Mouse (Mus musculus) heart, postnatal 4 days (tissue): ENCODE results near the gene Tmprss4. TPM values are rescaled to one million over a fixed set of nuclear protein-coding genes. Genes with fewer than 3 reads are reported as not detected.

ENCODE experiments used
- DNase-seq: peaks from one replicate; pipeline ENCODE4 v3.0.0; 2021
- total RNA-seq, 2 experiments: library from RNA; stranded (reverse); gene quantifications; 2 replicates each; pipeline ENCODE4 v1.2.3; 2021

Gene Tmprss4
- total RNA-seq, 2 experiments from 2014 or later: not detected

DNA sequence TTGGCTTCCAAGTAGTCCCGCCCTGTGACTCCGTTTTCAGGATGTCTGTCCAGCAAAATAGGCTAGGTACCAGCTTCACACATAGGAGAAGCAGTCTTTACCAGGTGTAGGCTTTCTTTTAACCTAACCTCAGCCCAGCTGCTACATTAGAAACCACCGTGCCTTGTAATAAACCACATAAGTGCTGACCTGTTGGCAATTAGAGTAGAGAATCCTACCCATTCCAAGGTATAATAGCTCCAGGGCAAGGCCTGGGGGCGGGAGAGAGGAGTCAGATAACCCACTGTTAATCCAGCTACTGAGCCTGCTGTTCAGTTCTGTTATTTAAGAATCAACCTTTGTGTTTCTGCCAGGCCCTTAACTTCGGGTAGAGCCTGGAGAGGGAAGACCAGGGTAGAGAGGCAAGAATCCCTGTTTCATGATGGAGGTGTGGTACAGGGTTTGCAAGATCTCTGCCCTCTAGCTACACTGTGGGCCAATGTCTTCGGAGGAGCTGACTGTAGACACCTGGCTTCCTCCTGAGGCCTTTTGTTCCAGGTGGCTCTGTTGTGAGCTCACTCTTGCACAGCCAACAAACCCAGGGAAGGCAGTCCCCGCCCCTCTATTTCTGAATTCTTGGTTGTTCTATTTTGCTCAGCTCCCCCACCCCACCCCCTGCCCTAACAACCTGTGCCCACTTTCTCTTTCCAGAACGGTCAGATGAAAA is 7.6 kb downstream of the Tmprss4 start:
- DNase-seq: no peak

- DNase-seq: no peak
These were observed 8.4 kb downstream of the Tmprss4 start for GRCm38 (mm10) chr9:45195468-45195867.

GRCm38 (mm10) chr9:45189661-45190174 is 14.2 kb downstream of the Tmprss4 start:
- no peak for DNase-seq

GRCm38 (mm10) chr9:45188570-45189563 is 15.0 kb downstream of the Tmprss4 start:
- DNase-seq: no peak

GRCm38 (mm10) chr9:45185250-45185649 is 18.6 kb downstream of the Tmprss4 start:
- DNase-seq: no peak

GRCm38 (mm10) chr9:45183266-45183665 is 20.6 kb downstream of the Tmprss4 start:
- DNase-seq: no peak

DNA sequence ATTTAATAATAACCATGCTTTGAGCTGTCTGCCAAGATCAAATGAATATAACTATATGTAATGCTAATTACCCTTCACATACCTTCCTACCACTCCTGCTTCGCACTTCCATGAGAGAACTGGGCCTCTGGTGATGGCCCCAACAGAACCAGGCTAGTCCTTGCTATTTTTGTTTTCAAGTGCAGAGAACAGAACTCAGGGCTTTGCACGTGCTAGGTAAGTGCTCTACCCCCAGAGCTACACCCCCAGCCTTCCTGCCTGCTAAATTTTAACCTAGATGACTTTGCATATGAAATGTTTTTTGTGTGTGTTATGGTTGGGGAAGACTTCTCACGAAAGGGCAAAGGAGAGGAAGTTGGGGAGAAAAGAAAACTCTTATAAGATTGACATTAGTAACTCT is 21.4 kb downstream of the Tmprss4 start:
- no peak for DNase-seq

- DNase-seq: no peak
These were observed 22.1 kb downstream of the Tmprss4 start, which contains the start of gene BC049352 for GRCm38 (mm10) chr9:45181770-45182169. Gene BC049352, plus strand, starts transcription at chr9:45182007.

- DNase-seq: no peak
These were observed 24.6 kb downstream of the Tmprss4 start for GRCm38 (mm10) chr9:45179282-45179681.

- DNase-seq: no peak
These were observed 30.4 kb downstream of the Tmprss4 start for GRCm38 (mm10) chr9:45173475-45173874.

DNA sequence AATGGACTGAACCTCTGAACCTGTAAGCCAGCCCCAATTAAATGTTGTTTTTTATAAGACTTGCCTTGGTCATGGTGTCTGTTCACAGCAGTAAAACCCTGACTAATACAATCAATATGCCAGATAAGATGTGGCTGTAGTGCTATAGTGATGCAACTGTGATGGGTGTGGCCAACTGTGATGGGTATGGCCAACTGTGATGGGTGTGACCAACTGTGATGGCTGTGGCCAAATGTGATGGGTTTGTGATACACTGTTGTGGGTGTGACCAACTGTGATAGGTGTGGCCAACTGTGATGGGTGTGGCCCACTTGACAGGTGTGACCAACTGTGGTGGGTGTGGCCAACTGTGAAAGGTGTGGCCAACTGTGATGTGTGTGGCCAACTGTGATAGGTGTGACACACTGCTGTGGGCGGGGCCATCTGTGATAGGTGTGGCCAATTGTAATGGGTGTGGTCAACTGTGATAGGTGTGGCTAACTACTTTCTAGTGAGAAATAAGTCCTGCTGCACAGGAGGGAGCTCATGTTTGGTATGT is 32.8 kb downstream of the Tmprss4 start:
- DNase-seq: no peak

GRCm38 (mm10) chr9:45170150-45170549 is 33.7 kb downstream of the Tmprss4 start:
- no peak for DNase-seq

- DNase-seq: no peak
These were observed 36.0 kb downstream of the Tmprss4 start for GRCm38 (mm10) chr9:45167903-45168302.

DNA sequence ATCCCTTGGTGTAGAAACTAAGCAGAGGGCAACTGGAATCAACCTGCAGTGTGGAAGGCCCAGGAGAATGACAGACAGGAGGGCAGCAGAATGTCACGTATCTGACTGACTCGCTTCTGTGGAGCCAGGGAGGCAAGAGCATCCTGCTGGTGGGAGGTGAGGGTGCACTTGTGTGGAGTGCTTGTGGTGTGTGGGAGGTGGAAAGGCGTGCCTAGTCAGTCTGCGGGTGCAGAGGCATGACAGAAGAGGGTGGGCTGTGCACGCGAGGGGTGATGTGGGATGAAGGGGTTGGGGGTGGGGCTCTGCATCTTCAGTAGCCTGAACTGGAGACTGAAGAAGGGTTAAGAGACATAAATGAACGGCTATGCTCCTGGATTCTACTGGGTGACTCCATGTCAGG is 50.5 kb downstream of the Tmprss4 start:
- DNase-seq: no peak

DNA sequence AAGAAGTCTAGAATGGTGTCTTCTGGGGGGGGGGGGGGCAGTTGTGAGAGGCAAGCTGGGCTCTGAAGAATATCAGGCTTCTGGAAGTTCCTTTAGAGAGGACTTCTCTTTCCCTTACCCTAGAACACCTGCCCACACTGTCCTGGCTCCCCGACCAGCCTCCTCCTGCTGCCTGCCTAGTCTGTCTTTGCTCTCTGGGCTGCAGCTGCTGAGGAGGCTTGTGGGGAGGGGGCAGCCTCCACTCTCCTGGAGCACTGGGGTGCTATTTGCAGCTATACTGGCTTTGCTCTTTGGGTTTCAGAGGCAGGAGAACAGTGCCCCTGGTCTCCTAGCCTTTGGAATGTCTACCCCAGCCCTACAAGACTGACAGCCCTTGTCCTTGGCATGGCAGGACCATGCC is 53.0 kb downstream of the Tmprss4 start:
- DNase-seq: no peak

DNA sequence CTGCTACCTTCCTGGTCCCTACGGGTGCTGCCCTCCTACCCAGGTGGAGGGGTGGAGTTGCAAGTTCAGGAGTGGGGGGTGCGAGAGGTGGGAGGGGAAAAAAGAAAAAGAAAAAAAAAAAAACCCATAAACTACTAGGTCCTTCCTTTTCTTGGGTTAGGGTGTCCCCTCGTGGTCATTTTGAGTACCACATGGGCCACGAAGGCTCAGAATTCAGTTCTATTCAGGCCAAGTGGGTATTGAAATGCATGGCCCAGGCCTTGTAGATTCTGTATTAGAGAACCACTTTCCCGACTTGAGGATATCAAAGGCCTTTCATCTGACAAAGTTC is 57.7 kb downstream of the Tmprss4 start:
- DNase-seq: peak; percentile 82

DNA sequence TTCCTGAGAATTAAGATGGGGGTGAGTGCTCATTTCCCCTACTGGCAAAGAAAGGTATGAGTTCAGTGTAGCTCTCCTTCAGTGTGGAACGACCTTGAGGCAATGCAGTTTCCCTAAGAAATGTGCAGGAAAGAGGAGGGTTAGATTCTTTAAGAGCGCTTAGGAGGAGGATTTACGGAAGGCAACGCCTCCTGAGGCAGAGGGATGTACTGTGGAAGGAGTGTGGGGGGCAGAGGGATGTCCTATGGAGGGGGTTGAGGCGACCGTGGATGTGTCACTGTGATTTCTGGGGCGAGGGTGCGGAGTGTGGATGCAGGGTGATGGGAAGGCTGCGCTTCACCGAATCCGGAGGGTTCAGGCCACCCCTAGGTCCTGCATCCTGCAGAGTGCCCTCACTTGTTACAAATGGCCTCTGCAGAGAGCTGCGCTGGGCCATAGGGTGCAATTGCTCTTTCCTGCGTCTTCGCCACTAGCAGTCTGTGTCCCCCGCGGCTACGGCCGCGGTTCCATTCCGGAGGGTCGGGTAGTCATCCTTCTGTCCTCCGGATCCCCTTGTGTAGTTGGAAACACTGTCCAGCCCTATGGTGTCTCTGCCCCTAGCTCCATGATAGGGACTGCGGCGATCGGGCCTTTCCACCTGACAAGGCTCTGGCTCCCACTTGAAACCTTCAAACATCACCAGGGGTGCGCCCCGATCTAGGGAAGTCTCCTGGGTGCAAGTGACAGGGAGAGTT is 58.2 kb downstream of the Tmprss4 start:
- DNase-seq: no peak

DNA sequence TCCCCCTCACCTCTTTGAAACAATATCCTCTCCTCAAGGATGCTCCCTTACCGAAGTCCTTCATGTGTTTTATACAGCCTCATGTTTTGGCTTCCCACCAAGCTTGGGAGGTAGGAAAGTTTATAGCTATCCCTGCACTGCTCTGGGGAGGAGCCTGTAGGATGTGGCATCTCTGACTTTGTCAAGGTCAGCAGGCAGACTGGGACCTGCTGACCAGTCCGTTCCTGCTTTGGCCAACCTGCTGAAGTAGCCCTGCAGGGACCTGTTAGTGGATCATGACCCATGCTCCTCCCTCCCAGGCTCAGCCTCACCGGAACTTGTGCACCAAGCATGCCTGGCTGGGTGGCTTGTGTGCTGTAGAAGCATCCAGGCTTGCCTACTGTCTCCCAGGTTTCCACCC is 61.2 kb downstream of the Tmprss4 start:
- no peak for DNase-seq

DNA sequence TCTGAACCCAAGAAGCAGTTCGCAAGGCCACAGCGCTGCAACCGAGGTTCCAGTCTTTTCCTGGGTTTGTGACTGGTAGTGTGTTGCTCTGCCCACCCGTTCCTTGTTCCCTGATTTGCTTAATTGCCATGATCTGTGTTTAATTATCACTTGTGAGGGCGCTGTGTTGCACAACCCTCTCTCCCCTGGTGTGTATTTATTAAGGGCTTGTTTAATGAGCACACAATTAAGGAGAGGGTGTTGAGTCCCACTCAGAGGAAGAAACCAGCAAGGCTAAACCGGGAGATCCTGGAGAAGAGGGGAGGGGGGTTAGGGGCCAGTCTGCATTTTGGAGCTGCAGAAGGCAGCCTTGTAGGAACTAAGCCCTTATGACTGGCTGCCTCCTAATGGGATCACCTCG is 62.9 kb downstream of the Tmprss4 start:
- DNase-seq: no peak

DNA sequence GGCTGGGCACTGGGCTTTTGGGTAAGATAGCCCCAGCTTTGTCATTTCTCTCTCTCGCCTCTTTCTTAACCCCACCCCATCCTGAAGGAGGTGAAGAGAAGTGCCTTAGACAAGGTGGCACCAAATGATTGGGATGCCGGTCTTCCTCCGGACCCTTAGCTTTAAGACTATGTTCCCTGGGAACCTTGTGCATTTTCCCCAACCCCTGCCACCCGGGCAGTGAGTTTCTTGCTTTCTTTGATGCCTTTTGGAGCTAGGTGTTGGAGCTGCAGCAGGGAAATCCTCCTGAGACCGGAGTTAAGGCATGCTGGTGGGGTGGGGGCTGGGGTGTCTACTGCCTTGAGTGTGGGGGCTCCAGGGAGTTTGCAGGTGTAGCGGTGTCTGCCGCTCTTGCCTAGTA is 64.8 kb downstream of the Tmprss4 start:
- DNase-seq: no peak

DNA sequence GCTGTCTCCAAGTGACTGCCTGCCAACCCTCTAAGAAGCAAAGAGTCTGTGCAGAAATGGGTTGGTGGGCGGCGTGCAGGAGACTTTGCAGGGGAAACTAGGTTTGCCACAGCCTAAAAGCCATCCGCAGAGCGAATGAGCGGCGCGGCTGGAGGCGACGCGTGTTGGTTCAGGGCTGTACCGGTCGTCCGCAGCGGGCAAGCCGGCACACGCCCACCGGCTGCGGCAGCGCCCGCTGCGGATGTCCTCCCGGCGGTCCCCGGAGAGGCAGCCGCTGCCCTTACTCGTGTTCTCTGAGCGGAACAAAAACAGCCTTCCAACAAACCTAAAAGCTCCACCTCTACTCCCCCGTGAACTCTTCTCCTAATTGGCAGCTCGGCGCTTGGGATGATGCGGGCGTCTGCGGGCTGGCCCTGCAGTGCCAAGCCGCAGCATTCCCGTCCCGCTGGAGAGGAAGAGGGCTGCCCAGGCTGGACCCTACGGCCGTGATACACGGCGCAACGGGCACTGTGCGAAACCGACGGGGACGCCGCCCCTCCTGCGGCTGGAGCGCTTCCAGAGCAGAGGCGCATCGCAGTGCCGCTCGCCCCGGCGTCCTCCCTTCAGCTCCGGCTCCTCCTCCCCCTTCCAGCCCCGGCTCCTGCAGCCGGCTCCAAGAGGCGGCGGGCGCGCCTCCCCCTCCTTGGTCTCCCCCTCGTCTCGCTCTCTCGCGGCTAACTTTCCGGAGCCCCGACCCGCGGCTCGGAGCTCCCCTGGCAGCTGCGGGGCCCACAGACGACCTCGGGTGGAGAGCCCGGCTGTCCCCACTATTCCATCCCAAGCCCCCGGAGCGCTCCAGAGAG is 65.5 kb downstream of the Tmprss4 start, which contains the start of gene Scn4b:
Gene Scn4b (plus strand): TSS at position 205 of the 842 bp plus-strand sequence.
- DNase-seq: peak; percentile 55
